Mouse (Mus musculus): ENCODE results near the gene Aacs.

DNA sequence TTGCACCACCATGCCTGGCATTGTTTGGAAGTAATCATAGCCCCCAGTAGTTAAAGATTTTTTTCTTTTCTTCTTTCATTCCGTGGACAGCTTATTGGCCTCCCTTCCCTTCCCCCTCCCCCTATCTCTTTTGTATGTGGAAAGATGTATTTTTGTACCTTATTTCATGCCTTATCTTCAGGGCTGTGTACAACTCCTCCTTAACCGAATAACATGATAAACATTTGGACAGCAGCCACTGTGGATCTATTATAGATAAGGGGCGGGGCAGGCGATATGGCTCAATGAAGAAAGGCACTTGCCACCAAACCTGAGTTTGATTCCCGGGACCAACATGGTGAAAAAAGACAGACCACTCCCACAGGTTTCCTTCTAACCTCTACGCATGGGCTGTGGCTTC, 18.1 kb upstream of the Aacs start:
- no peak for TF ChIP-seq POLR2A (IDR thresholded peaks at IDR 0.05; ENCODE audit: borderline replicate concordance, extremely low read depth, low read depth, low read length)
- TF ChIP-seq CTCF (IDR thresholded peaks at IDR 0.05; ENCODE audit: insufficient read depth, low read length): no peak
